Mouse (Mus musculus): ENCODE results near the gene Egln1. TPM values are rescaled to one million over a fixed set of nuclear protein-coding genes. Genes with fewer than 3 reads are reported as not detected.
A peak's percentile ranks its signal among the peaks of the same experiment; 100 is the strongest.

Gene Egln1
- total RNA-seq, 2 experiments from 2014 or later, result 159 to 192 TPM

DNA sequence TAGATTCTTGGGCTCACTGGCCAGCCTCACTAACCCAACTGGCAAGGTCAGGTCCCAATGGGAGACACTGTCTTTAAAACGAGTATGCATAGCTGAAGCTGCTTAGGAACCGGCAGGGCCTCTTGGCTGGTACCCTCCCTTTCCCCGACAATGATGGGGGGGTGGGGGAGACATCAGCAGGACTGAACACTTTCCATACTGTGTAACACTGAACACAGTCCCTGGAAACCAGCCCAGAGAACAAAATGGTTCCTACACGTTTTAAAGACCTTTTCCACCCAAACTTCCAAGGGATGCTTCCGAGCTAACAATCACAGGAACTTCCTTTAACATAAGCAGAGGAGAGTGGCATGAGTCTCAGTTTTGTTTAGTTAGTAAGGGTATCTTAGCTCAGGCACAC is 14.0 kb downstream of the Egln1 start:
- DNase-seq, result no peak
- Histone ChIP-seq H3K27ac (peak overlapping the region; percentile 59), H3K4me3 (no peak overlapping the region)
- intact Hi-C loops (cut with DNase I), result no loop called here
- no peak for TF ChIP-seq CTCF (IDR thresholded peaks at IDR 0.05)

GRCm38 (mm10) chr8:124932435-124932834 is 16.7 kb downstream of the Egln1 start:
- no peak overlapping the region for H3K4me3 ChIP-seq
- DNase-seq, result no peak
- H3K27ac ChIP-seq, result peak overlapping the region; percentile 93
- no peak for TF ChIP-seq CTCF (IDR thresholded peaks at IDR 0.05)
- intact Hi-C loops (cut with DNase I), result no loop called here

DNA sequence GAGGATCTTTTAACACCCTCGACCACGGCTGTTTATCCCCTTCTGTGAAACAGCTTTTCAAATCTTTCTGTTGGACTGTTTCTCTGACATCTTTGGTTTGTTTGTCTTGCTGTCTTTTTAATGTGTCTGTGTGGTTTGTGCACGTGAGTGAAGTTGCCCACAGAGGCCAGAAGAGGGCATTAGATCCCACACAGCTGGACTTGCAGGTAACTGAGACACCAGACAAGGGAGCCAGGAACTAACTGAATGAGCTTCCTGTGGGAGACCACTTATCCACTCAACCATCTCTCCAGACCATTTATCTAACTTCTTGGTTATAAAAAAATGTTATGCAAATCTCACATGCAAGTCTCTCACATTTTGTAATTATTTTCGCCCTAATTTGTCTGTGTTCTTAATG is 18.5 kb downstream of the Egln1 start:
- peak; percentile 43 for TF ChIP-seq CTCF (IDR thresholded peaks at IDR 0.05)
- H3K27ac ChIP-seq, result peak overlapping the region; percentile 93
- DNase-seq, result no peak
- intact Hi-C loops (cut with DNase I), result no loop called here
- no peak overlapping the region for H3K4me3 ChIP-seq

GRCm38 (mm10) chr8:124930086-124930485 is 19.0 kb downstream of the Egln1 start:
- DNase-seq, result peak; percentile 53
- intact Hi-C loops (cut with DNase I), result no loop called here
- TF ChIP-seq CTCF (IDR thresholded peaks at IDR 0.05), result no peak
- Histone ChIP-seq H3K4me3 (peak overlapping the region; percentile 21), H3K27ac (peak overlapping the region; percentile 93)

GRCm38 (mm10) chr8:124929006-124929405 is 20.1 kb downstream of the Egln1 start:
- Histone ChIP-seq H3K27ac (peak overlapping the region; percentile 93), H3K4me3 (no peak overlapping the region; the same call in 1 of the 2 replicates)
- peak; percentile 82 for DNase-seq
- intact Hi-C loops (cut with DNase I), result no loop called here
- TF ChIP-seq CTCF (IDR thresholded peaks at IDR 0.05), result no peak

- Histone ChIP-seq H3K4me3 (0 out of 2 replicates have a peak overlapping the region, but pooled peaks have one; percentile 2), H3K27ac (peak overlapping the region; percentile 93)
- no peak for TF ChIP-seq CTCF (IDR thresholded peaks at IDR 0.05)
- intact Hi-C loops (cut with DNase I), result no loop called here
- peak; percentile 65 for DNase-seq
Observed at GRCm38 (mm10) chr8:124926351-124926771, 22.8 kb downstream of the Egln1 start.

DNA sequence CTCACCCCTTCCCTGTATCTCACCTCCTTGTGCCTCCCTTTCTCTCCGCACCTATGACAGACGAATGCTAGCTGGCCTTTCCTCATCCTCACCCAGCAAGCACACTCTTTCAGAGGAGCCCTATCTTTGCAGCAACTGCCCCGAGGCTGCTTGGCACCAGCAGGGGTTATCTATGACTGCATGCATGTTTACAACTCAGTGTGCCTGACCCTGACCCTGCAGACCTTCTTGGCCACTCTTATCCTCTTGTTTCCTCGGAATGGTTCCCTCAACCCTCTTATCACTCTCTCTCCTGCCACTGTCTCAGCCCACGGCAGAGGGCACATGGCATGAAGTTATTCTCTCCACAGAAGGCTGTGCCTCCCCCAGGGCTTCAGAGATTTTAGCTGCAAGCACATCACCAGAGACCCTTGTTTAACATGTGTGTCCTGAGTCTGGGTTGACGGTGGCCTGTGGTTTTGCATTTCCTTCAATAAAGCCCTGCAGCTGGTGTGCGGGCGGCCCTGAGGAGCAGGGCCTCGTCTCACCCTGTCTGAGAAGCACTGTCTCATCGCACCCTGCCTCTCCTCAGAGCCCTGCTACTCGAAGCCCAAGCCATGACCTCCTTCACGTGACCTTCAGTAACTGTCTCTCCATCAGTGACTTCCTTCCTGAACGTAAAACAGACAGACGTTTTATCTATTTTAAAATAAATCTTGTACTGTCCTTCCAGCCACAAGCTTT is 23.4 kb downstream of the Egln1 start:
- TF ChIP-seq CTCF (IDR thresholded peaks at IDR 0.05), result no peak
- H3K27ac ChIP-seq, result peak overlapping the region; percentile 93
- intact Hi-C loops (cut with DNase I), result no loop called here
- DNase-seq, result no peak
- H3K4me3 ChIP-seq, result no peak overlapping the region

DNA sequence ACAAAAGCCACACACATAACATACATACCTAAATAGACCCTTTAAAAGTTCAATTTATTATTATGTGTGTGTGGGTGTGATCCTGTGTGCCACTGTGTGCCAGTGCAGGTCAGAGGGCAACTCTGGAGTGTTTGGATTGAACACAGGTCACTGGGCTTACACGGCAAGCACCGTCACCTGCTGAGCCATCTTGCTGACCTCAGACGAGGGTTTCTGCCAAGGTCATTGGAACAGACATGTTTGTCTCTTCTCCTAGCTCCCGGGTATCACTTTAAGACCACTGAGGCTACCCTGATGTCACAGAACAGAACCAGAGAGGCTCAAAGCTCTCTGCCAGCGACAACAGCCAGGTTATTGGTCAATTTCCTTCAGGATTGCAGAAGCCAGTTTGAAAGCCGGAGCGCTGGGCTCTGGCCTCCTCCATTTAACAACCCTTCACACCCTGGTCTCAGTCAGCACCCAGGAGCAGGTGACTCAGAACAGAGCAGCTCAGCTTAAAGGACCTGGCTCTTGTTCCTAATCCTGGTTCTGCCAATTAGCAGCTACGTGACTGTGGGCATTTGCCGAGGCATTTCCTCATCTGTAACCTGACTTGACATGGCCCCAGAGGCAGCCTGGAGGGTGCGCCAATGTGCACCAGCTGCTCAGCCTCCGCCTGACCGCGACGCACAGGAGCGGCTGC is 25.0 kb downstream of the Egln1 start:
- H3K27ac ChIP-seq, result peak overlapping the region; percentile 93
- DNase-seq, result peak; percentile 89
- no peak for TF ChIP-seq CTCF (IDR thresholded peaks at IDR 0.05)
- peak overlapping the region; percentile 36 for H3K4me3 ChIP-seq
- intact Hi-C loops (cut with DNase I), result no loop called here

DNA sequence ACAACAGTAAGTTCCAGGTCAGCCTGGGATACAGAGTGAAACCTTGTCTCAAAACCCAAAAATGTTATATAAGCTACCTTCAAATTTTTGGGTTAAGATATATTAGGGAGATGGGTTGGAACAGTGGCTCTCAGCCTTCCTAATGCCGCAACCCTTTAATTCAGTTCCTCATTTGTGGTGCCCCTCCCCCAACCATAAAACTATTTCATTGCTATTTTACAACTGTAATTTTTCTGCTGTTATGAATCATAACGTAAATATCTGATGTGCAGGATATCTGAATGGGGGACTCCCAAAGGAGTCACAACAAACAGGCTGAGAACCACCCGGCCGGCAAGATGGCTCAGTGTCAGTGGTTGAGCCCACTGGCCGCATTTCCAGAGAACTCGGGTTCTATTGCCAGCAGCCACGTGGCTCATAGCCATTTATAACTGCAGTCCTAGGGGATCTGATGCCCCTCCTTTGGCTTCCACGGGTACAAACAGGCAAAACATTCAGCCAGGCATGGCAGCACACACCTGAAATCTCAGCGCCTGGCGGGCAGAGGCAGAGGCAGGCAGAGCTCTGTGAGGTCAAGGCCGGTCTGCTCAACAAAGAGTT is 26.5 kb downstream of the Egln1 start:
- Histone ChIP-seq H3K4me3 (peak overlapping the region; percentile 13; the same call in 1 of the 2 replicates), H3K27ac (peak overlapping the region; percentile 93)
- no peak for DNase-seq
- intact Hi-C loops (cut with DNase I), result no loop called here
- no peak for TF ChIP-seq CTCF (IDR thresholded peaks at IDR 0.05)

DNA sequence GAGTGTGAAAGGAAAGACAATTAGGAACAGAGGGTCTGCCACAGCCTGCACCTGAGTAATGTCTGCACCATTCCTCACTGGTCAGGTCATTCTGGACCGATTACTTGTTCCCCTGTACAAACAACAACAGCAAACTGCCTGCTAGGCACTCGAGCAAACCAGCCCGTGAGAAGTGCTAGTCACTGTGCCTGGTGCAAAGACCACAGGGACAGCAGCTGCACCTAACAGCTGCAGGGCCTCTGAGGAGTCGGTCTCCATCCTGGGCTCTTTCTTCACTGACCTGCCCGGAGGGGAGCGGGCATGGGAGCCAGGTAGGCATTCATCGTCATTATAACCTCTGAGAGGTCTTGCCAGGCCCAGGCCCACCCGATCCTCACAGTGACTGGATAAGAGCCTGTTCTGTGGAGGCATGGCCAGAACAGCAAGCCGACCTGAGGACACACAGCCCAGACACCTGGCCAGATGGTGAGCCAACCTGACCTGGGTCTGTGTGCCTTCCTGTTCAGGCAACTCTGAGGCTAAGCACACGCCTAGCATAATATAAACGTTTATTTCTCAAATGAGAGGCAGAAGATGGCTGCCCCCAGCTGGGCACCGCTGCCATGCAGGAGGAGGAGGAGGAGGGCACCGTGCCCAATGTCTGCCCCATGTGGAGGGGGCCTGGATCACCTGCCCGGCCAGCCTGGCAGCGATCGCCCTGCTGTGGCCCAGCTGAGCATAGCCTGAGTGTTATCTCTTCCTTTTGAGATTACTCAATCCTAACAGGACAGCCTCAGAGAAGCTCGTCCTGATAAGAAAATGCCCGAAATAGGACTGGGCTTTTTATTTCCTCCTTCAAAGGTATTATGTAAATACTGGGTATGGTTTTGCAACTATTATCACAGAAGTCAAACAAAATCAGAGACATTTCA is 27.5 kb downstream of the Egln1 start:
- intact Hi-C loops (cut with DNase I), result no loop called here
- H3K4me3 ChIP-seq, result peak overlapping the region; percentile 21; the same call in 1 of the 2 replicates
- peak; percentile 39; the same call in 1 of the 2 replicates for TF ChIP-seq CTCF (IDR thresholded peaks at IDR 0.05)
- peak; percentile 77 for DNase-seq
- H3K27ac ChIP-seq, result peak overlapping the region; percentile 93

DNA sequence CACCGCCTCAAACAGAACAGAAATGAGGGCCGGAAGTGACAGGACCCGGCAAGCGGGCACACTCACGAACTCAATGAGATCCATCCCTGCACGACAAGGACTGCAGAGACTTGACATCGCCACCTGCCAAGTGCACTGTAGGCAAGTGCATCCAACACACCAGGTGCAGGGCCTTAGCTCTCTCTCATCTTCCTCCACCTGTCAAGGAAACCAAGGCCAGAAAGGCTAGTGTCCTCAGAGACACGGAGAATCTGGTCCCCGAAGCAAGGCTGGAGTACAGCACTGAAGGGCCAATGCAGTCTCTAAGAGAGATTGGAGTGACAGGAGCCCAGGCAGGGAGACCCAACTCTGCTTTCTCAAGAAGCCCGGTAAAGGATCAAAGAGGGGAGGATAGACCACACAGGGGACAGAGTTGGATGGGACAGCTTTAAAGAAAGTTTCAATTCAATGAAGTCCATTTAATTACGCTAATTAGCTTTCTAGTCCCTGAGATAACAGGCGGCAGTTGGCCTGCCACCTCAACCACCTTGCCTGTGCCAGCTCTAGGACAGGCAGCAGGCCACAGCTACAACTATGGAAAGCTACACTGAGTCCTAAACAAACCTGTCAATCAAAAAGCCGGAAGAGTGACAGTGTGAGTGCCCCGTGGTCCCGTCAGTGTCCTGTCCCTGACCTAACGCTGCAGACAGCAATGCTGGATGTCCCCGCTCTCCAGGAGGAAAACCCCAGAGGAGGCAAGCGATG is 31.2 kb downstream of the Egln1 start:
- intact Hi-C loops (cut with DNase I), result no loop called here
- peak overlapping the region; percentile 61 for H3K27ac ChIP-seq
- no peak overlapping the region for H3K4me3 ChIP-seq
- no peak for TF ChIP-seq CTCF (IDR thresholded peaks at IDR 0.05)
- no peak for DNase-seq

Data from gastrocnemius, adult 2 months (tissue).